ENCODE assay signal across 28 mouse cellular contexts in genomic region chr17:46727271-46727670, GRCm38 (mm10). TPM values are rescaled to one million over a fixed set of nuclear protein-coding genes. Genes with fewer than 3 reads are reported as not detected.
"Had no signal": no experiment of that assay in that cellular context is flagged by ENCODE, and none has a peak within 500 bp of the region (broad histone marks: within the 10 kb centered on the region; RNA-seq: fewer than 3 reads in every experiment).

No protein-coding gene starts in this region.

- DNase-seq: gastrocnemius, adult 2 months; gastrocnemius, postnatal 10 days; gastrocnemius, postnatal 25 days; heart, adult 18-20 months; heart, postnatal 4 days had no signal

- H3K9me3 ChIP-seq: heart, embryonic 10.5 days; heart, embryonic 12.5 days; hindbrain, embryonic 10.5 days; hindbrain, embryonic 12.5 days; intestine, embryonic 15.5 days; limb, embryonic 10.5 days; limb, embryonic 12.5 days; liver, embryonic 12.5 days had no signal

- H3K9ac ChIP-seq: heart, embryonic 12.5 days; hindbrain, embryonic 12.5 days; hindbrain, embryonic 14.5 days; intestine, embryonic 15.5 days; limb, embryonic 12.5 days; liver, embryonic 12.5 days; liver, embryonic 14.5 days had no signal

- H3K27ac ChIP-seq: gastrocnemius, adult 2 months; heart, embryonic 10.5 days; hindbrain, embryonic 10.5 days; hindbrain, embryonic 12.5 days; hindbrain, embryonic 14.5 days; intestine, embryonic 15.5 days; layer of hippocampus, adult 2 months; left cerebral cortex, adult 2 months; limb, embryonic 10.5 days; limb, embryonic 12.5 days; liver, embryonic 12.5 days; liver, embryonic 14.5 days had no signal

- H3K4me2 ChIP-seq: heart, embryonic 12.5 days; hindbrain, embryonic 12.5 days; hindbrain, embryonic 14.5 days; intestine, embryonic 15.5 days; limb, embryonic 12.5 days; liver, embryonic 12.5 days had no signal

- ATAC-seq: hindbrain, embryonic 16.5 days; inflammation-experienced regulatory T-cells, adult 6 months; intestine, embryonic 15.5 days; intestine, postnatal 0 days; liver, embryonic 12.5 days had no signal

- H3K4me3 ChIP-seq: gastrocnemius, adult 2 months; heart, embryonic 10.5 days; heart, embryonic 12.5 days; hindbrain, embryonic 10.5 days; hindbrain, embryonic 12.5 days; intestine, embryonic 15.5 days; layer of hippocampus, adult 2 months; left cerebral cortex, adult 2 months; limb, embryonic 10.5 days; limb, embryonic 12.5 days; liver, embryonic 12.5 days had no signal

RNA-seq across cellular contexts. Expression of gene Gnmt, which starts 1.7 kb away (rescaled TPM):
- total RNA-seq: granulocyte monocyte progenitor cell, adult 5-6 weeks had no signal

RNA-seq across cellular contexts. Expression of gene Ptcra, which starts 36.2 kb away (rescaled TPM):
- total RNA-seq: gastrocnemius, adult 2 months; gastrocnemius, postnatal 25 days; gastrocnemius, postnatal 4 days; granulocyte monocyte progenitor cell, adult 5-6 weeks; heart, adult 18-20 months; heart, adult 8-10 months; heart, postnatal 25 days; heart, postnatal 4 days; layer of hippocampus, adult 2 months; layer of hippocampus, postnatal 10 days; layer of hippocampus, postnatal 25 days; left cerebral cortex, postnatal 14 days had no signal
- polyA plus RNA-seq: heart, postnatal 0 days; hindbrain, embryonic 16.5 days had no signal
